Mouse (Mus musculus) stomach, postnatal 0 days (tissue): Measurements from ENCODE around the gene 4930516K23Rik.

Experiments
- CTCF ChIP-seq: IDR thresholded peaks from 2 replicates; pipeline ENCODE4 v1.5.1; 2016; ENCODE audit warnings: antibody characterized with exemption, low read depth, mild to moderate bottlenecking, moderate library complexity
- EP300 ChIP-seq: optimal IDR thresholded peaks from 2 replicates; pipeline ENCODE3; 2016; ENCODE audit warnings: antibody characterized with exemption

DNA sequence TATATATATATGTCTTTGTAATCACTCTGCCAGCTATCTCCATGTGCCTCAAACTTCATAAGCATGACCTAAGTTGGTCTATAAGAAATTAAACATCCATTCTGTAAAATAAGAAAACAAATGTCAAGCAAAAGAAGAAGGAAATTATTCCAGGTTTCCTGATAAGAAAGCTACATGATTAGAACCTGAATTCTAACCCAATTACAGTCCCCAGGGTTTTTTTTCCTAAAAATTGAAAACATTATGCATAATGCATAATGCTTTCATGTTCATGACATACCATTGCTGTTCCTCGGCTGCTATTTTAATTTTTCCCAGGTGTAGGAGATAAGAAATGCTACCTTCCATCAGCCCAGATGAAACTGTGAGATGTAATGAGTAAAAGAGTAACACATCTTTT, 24.1 kb upstream of the 4930516K23Rik start, which contains the start of gene Olfr645:
- TF ChIP-seq CTCF (no peak), EP300 (no peak)
